Mouse (Mus musculus) testis, adult 2 months (tissue): ENCODE measurements around the gene Igsf9b.

Experiments
- CTCF ChIP-seq: fragments of 200-500 bp; IDR thresholded peaks from 2 replicates; pipeline ENCODE4 v1.5.1; 2012; ENCODE audit warnings: low read depth, mild to moderate bottlenecking, inconsistent platforms, low read length, moderate library complexity; ENCODE audit not compliant: control insufficient read depth, insufficient read depth, insufficient replicate concordance
- POLR2A ChIP-seq: fragments of 200-500 bp; IDR thresholded peaks from 2 replicates; pipeline ENCODE4 v1.6.1; 2012; ENCODE audit warnings: low read depth, mild to moderate bottlenecking, inconsistent platforms, low read length, moderate library complexity; ENCODE audit not compliant: control insufficient read depth

GRCm38 (mm10) chr9:27367231-27367630 is 68.2 kb downstream of the Igsf9b start:
- TF ChIP-seq CTCF (no peak), POLR2A (no peak)
